Mouse (Mus musculus) megakaryocyte, embryonic 14.5 days (primary cell): ENCODE data around the gene Uchl1.

Experiments
- FLI1 ChIP-seq: IDR thresholded peaks from 2 replicates; pipeline ENCODE4 v1.6.1; 2012; ENCODE audit warnings: low read length, inconsistent platforms, mixed read lengths
- GATA1 ChIP-seq: IDR thresholded peaks from 3 replicates; pipeline ENCODE4 v1.6.1; 2012; ENCODE audit warnings: mixed read lengths, low read length, inconsistent platforms, borderline replicate concordance

- TF ChIP-seq GATA1 (no peak), FLI1 (no peak)
These were observed 28.4 kb upstream of the Uchl1 start for GRCm38 (mm10) chr5:66647504-66647903.
